Mouse (Mus musculus): ENCODE data around the gene AL732309.1.
"Not testable (repeated sequence)": the region's sequence is repeated elsewhere in the genome, so short reads cannot be mapped to it uniquely, and the experiment has no call there.

The AL732309.1 gene

GRCm38 (mm10) chr2:25267241-25267640, 20.6 kb upstream of the AL732309.1 start:
- DNase-seq = no peak

DNA sequence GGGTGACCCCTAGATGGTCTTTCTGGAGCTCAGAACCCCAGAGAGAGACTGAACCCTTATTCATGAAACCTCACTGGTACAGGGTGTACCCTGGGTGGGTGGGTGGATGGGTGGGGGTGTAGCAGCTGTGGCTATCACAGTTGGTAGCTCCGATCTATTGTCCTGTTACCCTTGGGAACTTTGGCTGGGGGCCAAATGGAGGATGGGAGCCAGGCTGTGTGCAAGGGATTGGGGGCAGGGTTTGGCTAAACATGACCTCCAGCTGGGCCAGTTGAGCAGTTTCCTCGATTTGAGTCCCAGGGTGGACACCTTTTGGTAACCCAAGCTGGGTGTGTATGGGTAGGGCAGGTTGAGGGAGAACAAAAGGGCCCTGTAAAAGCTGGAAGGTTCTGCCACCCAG, 20.1 kb upstream of the AL732309.1 start:
- DNase-seq = peak; percentile 80

DNA sequence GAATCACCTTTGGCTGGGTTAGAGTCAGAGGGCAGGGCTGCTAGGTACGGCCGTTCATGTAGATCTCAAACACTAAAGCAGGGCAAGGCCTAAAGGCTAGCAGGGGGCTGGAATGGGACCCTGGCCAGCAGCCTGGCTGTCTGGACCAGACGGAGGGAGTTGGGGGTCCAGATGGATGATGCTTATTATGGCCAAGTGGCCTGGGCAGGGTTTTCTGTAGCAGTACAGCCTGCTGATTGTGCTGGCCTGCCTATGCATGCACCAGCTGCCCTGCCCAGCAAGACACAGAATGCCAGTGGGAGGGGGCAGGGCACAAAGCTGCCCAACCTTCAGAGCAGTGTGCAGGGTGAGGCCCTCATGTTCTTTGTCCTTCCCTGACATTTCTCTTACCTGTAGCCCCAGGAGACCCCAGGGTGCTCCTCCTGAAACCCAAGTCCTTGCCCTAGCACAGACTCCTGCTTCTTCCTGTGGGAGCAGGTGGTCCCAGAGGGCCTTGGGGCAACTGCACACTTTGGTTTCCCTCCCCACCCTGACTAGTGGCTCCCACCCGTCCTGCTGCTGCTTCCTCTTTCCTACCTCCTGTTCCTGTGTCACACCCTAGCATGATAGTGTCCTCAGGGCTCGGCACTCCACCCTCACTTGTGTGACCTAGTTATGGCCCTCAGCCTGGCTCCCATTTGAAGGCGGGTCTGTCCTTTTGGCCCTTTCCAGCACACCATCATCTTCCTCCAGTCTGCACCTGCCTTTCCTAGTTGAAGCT, 19.4 kb upstream of the AL732309.1 start:
- DNase-seq = peak; percentile 96

GRCm38 (mm10) chr2:25264851-25265250, 18.2 kb upstream of the AL732309.1 start:
- peak; percentile 87 for DNase-seq

DNA sequence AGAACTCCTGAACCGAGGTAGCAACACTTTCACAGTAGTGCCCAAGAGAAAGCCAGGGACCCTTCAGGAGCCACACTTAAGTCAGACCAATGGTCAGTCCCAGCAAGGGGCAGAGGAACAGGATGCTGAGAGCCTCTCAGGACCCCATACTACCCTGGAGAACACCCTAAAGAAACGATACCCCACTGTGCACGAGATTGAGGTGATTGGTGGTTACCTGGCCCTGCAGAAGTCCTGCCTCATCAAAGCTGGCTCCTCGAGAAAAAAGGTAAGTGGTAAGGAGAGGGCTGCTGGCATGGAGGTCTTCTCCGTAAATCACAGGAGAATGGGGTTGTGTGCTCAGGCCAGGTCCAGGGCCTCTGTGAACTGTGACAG, 17.6 kb upstream of the AL732309.1 start:
- DNase-seq = no peak

DNA sequence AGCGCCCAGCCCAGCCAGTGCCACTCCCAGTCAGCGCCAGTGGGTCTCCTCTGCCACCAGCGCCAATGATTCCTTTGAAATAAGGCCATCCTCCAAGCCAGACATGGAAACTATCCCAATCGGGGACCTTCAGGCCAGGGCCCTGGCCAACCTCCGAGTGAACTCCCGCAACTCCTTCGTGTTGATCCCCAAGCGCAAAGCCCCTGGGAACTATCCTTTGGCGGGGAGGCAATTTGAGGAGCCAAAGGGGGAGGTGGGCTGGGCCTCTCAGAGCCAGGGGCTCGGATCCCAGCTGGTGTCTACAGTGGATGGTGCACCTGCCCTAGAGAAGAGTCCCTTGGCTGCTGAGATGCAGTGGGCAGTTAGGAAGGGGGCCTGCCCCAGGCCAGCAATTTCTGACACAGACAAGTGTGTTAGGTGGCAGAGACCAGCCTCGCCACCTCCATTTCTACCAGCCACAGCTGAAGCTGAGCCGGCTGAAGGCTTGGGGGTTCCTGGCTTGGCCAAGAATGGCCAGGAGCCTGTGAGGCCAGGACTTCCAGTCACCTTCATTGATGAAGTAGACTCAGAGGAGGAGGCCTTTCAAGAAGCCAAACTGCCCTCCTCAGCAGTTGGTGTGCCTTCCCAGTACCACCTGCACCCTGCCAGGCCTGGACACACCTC, 17.1 kb upstream of the AL732309.1 start:
- peak; percentile 49 for DNase-seq

GRCm38 (mm10) chr2:25262795-25263622, 16.3 kb upstream of the AL732309.1 start:
- peak; percentile 82 for DNase-seq

DNA sequence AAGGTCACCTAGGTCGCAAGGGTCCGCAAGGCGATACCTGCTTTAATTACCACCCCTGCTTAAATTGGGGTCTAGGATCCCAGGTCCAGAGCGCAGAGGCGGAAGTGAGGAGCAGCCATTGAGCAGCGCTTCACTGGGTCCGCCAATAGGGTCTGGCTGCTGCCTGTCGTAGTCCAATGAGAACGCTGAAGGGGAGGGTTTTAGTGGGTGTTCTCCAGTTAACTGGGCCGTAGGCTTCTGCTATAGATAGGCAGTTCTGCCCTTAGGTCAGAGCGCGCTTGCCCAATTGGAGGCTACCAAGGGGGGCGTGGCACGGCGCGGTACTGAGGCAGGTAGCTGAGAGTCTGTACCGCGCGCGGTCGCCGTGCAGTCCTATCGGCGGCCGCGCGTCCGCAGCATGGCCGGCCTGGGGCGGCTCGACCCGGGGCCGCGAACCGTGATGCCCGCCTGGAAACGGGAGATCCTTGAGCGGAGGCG, 15.7 kb upstream of the AL732309.1 start, which contains the start of gene Tprn:
Gene Tprn, plus strand, starts transcription at position 328 of the 477 bp plus-strand sequence.
- peak; percentile 95 for DNase-seq

- no peak for DNase-seq
Measured at GRCm38 (mm10) chr2:25261870-25262269, 15.2 kb upstream of the AL732309.1 start.

DNA sequence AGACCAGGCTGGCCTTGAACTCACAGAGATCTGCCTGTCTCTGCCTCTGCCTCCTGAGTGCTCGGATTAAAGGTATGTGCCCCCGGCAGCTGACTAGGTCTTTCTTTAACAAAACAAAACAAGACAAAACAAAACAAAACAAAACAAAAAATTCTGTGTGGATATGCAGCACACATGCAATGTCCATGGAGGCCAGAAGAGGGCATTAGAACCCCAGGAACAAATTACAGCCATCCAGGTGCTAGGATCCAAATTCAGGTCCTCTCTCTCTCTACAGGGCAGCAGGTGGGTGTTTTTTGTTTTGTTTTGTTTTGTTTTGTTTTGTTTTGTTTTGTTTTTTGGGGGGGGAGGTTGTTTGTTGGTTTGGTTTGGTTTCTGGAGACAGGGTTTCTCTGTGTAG, 12.2 kb upstream of the AL732309.1 start:
- DNase-seq = no peak

DNA sequence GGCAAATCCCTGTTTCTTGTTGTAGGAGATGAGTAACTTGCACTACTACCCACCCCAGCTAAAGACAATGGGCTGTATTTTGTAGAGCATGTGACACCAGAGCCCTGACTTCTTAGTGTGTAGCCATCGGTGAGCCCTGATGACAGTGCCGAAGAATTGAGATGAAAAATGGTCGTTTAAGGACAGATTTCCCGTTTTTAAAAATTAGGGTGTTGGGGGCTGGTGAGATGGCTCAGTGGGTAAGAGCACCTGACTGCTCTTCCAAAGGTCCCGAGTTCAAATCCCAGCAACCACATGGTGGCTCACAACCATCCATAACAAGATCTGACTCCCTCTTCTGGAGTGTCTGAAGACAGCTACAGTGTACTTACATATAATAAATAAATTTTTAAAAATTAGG, 10.6 kb upstream of the AL732309.1 start:
- DNase-seq = not testable (repeated sequence)

DNA sequence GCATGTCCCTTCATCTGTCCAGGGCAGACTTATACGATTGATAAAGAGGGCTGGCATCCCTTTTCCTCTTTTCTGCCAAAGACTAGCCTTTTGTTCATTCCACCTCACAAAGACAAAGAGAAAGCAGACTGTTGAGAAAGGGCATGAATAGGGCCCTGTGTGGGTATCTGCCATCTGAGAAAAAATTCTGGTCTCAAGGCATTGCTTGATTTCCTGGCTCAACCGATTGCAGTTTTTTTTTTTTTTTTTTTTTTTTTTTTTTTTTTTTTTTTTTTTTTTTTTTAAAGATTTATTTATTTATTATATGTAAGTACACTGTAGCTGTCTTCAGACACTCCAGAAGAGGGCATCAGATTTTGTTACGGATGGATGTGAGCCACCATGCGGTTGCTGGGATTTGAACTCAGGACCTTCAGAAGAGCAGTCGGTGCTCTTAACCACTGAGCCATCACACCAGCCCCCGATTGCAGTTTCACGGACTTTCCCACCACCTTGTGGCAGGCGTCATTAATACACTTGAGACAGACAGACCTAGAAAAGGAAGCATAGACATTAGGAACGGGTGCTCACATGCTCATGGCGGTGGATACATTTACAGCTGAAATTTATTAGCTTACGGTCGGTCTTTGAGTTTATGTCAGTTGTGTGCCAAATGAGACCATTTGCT, 9.9 kb upstream of the AL732309.1 start:
- DNase-seq = not testable (repeated sequence)

- DNase-seq = peak; percentile 82
Measured at GRCm38 (mm10) chr2:25255284-25255779, 8.7 kb upstream of the AL732309.1 start, which contains the start of gene Tmem203. Gene Tmem203, plus strand, starts transcription at chr2:25255439.

GRCm38 (mm10) chr2:25252331-25252730, 5.7 kb upstream of the AL732309.1 start:
- DNase-seq = no peak

DNA sequence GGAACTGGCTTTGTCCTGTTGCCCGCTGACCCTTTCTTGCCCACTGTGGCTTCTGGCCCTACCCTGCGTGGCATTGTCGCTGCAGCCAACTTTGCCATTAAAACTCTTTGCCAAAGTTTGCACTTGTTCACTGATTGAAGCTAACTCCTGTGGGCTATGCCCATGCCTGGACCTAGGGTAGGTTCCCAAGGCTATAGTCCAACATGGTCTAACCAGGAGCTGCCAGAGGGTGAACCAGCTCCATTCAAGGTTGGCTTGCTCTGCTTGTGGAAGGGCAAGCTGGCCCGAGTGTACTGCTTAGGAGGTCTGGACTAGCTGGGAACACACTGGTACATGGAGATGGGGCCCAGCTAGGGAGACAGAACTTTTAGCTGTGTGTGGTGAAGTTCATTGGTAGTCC, 2.5 kb downstream of the AL732309.1 start:
- DNase-seq = no peak

- DNase-seq = no peak
Measured at GRCm38 (mm10) chr2:25243342-25243741, 3.3 kb downstream of the AL732309.1 start.

DNA sequence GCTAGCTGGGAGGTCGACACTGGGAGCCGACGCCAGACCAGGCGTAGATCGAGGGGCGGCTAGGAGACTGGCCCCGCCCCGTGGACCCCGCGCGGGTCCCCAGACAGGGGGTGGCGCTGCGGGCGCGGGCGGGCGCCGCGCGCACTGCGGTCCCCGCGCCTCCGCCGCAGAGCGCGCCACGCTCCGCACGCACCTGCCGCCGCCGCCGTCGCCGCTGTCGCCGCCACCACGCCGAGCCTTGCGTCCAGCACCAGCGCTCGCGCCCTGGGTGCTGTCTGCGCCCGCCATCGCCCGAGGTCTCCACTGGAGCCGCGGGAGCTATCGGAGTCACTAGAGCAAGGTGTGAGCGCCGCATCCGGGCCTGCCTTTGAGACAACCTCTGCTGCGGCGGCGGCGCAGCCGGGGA, 4.6 kb downstream of the AL732309.1 start, which contains the start of the genes Rnf208 and Cysrt1:
Gene Rnf208, plus strand, starts transcription at position 155 of the 406 bp plus-strand sequence.
Gene Cysrt1, minus strand, starts transcription at position 352 of the 406 bp plus-strand sequence.
- DNase-seq = peak; percentile 59

GRCm38 (mm10) chr2:25241438-25241775, 5.3 kb downstream of the AL732309.1 start:
- no peak for DNase-seq

- peak; percentile 68 for DNase-seq
Measured at GRCm38 (mm10) chr2:25240723-25241437, 5.8 kb downstream of the AL732309.1 start.

GRCm38 (mm10) chr2:25240310-25240709, 6.4 kb downstream of the AL732309.1 start:
- DNase-seq = no peak

- DNase-seq = no peak
Measured at GRCm38 (mm10) chr2:25239766-25240165, 6.9 kb downstream of the AL732309.1 start.

- no peak for DNase-seq
Measured at GRCm38 (mm10) chr2:25238106-25238505, 8.6 kb downstream of the AL732309.1 start.
